Mouse (Mus musculus) bone marrow, adult 2 months (tissue): ENCODE results near the gene Rb1.

Experiments used
- CTCF ChIP-seq: fragments of 200-500 bp; IDR thresholded peaks from 2 replicates; pipeline ENCODE4 v1.5.1; 2011; ENCODE audit warnings: low read length, control low read depth; ENCODE audit not compliant: control insufficient read depth, insufficient read depth
- POLR2A ChIP-seq: fragments of 200-500 bp; IDR thresholded peaks from 2 replicates; pipeline ENCODE4 v1.6.1; 2011; ENCODE audit warnings: low read depth, mild to moderate bottlenecking, control low read depth, low read length, borderline replicate concordance; ENCODE audit not compliant: control insufficient read depth

DNA sequence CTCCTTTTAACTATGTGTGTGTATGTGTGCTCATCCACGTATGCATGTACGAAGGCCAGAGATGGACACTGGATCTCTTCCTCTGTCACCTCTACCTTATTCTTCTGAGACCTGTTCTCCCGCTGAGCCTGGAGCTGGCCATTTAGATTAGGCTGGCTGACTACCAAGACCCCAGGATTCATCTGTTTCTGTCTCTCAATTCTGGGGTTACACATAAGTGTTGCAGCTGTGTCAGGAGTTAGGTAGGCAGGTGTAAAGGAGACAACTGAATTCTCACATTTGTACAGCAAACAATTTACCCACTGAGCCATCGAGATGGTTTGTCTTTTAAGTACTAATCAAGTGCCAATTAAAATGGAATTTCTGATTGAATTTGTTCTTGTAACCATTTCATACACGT is 12.7 kb downstream of the Rb1 start:
- TF ChIP-seq POLR2A (no peak), CTCF (no peak)
